ENCODE assay signal across 8 mouse cellular contexts in the genomic region with DNA sequence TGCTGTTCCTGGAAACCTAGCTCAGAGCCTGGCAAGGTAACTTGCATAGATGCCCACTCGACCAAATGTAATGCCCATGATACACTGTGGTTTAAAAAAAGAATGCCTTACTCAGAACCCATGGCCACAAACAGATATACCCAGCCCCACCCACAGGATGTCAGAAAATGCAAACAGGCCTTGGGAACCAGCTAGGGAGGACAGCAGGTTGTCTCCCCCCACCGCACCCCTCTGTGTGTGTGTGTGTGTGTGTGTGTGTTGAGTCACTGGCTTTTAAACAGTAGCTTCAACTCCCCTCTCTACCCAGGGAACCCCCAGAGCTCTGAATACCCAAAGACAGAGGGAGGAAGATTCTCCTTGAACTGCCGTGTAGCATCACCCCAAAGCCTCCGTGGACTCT. TPM values are rescaled to one million over a fixed set of nuclear protein-coding genes. Genes with fewer than 3 reads are reported as not detected.
DNase-seq lines count a peak whose midpoint lies in the region; ATAC-seq and TF ChIP-seq lines count a peak whose summit lies in the region.

No protein-coding gene starts in this region.

- peak overlapping the region; percentile 91; the same call in 1 of the 2 replicates for H3K27ac ChIP-seq in layer of hippocampus, adult 2 months
- H3K27ac ChIP-seq in forebrain, embryonic 10.5 days, result no peak overlapping the region
- H3K27ac ChIP-seq in liver, embryonic 13.5 days, result peak overlapping the region; percentile 75
- H3K27ac ChIP-seq in olfactory bulb, adult 2 months (ENCODE audit: insufficient read depth, low read depth, low read length), result no peak overlapping the region

- 54% methylated on average over 4 of the region's 4 CpGs for WGBS in forebrain, embryonic 10.5 days
- 33% methylated on average over 4 of the region's 4 CpGs for WGBS in liver, embryonic 13.5 days (ENCODE audit: insufficient replicate concordance)
- 20% methylated on average over 4 of the region's 4 CpGs for WGBS in olfactory bulb, adult 2 months

- H3K4me3 ChIP-seq in layer of hippocampus, adult 2 months, result peak overlapping the region; percentile 74
- peak overlapping the region; percentile 79; the same call in 1 of the 2 replicates for H3K4me3 ChIP-seq in forebrain, embryonic 10.5 days
- H3K4me3 ChIP-seq in liver, embryonic 13.5 days (replicated peaks), result peak overlapping the region; percentile 85
- peak overlapping the region; percentile 77 for H3K4me3 ChIP-seq in olfactory bulb, adult 2 months (ENCODE audit: insufficient read depth, low read depth, low read length)

- peaks cover 29% of the 10 kb centered on the region for H3K4me1 ChIP-seq in forebrain, embryonic 10.5 days
- peaks cover 28% of the 10 kb centered on the region for H3K4me1 ChIP-seq in liver, embryonic 13.5 days (replicated peaks)
- H3K4me1 ChIP-seq in olfactory bulb, adult 2 months (ENCODE audit: control insufficient read depth, insufficient read depth, low read length), result peaks cover 21% of the 10 kb centered on the region

- peak overlapping the region; percentile 78 for H3K9ac ChIP-seq in liver, embryonic 13.5 days

- ATAC-seq in liver, embryonic 13.5 days (ENCODE audit: low read depth), result no peak

- no peak for TF ChIP-seq POLR2A in olfactory bulb, adult 2 months (IDR thresholded peaks at IDR 0.05; ENCODE audit: insufficient read depth, low read depth, low read length)

- no peaks in the 10 kb centered on the region; the same call in 1 of the 2 replicates for H3K36me3 ChIP-seq in forebrain, embryonic 10.5 days (replicated peaks)
- H3K36me3 ChIP-seq in liver, embryonic 13.5 days, result peaks cover 18% of the 10 kb centered on the region

- H3K9me3 ChIP-seq in forebrain, embryonic 10.5 days, result no peaks in the 10 kb centered on the region
- H3K9me3 ChIP-seq in liver, embryonic 13.5 days (replicated peaks), result no peaks in the 10 kb centered on the region

- TF ChIP-seq CTCF in layer of hippocampus, adult 2 months (conservative IDR thresholded peaks at IDR 0.05), result no peak
- no peak for TF ChIP-seq CTCF in olfactory bulb, adult 2 months (IDR thresholded peaks at IDR 0.05; ENCODE audit: insufficient read depth, low read depth, low read length)

- H3K27me3 ChIP-seq in forebrain, embryonic 10.5 days (ENCODE audit: poor library complexity, severe bottlenecking), result peaks cover 5% of the 10 kb centered on the region; the same call in 1 of the 2 replicates
- no peaks in the 10 kb centered on the region for H3K27me3 ChIP-seq in liver, embryonic 13.5 days

- H3K4me2 ChIP-seq in liver, embryonic 13.5 days, result peak overlapping the region; percentile 94

- DNase-seq in layer of hippocampus, adult 2 months (ENCODE audit: low spot score in 2 of 2), result no peak
- DNase-seq in layer of hippocampus, postnatal 10 days (ENCODE audit: low spot score in 2 of 2), result no peak
- DNase-seq in forebrain, embryonic 10.5 days (ENCODE audit: extremely low spot score, low spot score), result no peak
- DNase-seq in liver, embryonic 13.5 days, result no peak
- no peak for DNase-seq in cerebellum, adult 9-11 months
- no peak for DNase-seq in cerebellum, postnatal 25 days
- no peak for DNase-seq in right cerebral cortex, postnatal 10 days (ENCODE audit: low spot score in 2 of 2)

RNA-seq across cellular contexts. Expression of a gene that starts 1.3 kb away (rescaled TPM):
- total RNA-seq in layer of hippocampus, adult 2 months (2021), result 1 to 10 TPM; 1.4 to 2.2 TPM
- total RNA-seq in layer of hippocampus, postnatal 10 days (2021), result 1 to 10 TPM; 1.1 to 2.3 TPM
- 0.16 and 0.32 TPM in 2 replicates for polyA plus RNA-seq in forebrain, embryonic 10.5 days (2016; fragmentation: Nextera tagmentation; extraction: Ambion mirVana)
- not detected in 2 replicates for polyA plus RNA-seq in liver, embryonic 13.5 days (2015; fragmentation: Nextera tagmentation; extraction: Ambion mirVana)
- polyA plus RNA-seq in olfactory bulb, adult 2 months (2012; ENCODE audit: insufficient read depth, insufficient read length, low replicate concordance, missing spikeins), result not detected in 2 replicates

RNA-seq across cellular contexts. Expression of a gene that starts 1.6 kb away (rescaled TPM):
- total RNA-seq in layer of hippocampus, adult 2 months (2021), result 10 to 100 TPM; 81.8 to 85.3 TPM
- total RNA-seq in layer of hippocampus, postnatal 10 days (2021), result 10 to 100 TPM; 60.9 to 66.2 TPM
- 0.95 and 2.9 TPM in 2 replicates for polyA plus RNA-seq in forebrain, embryonic 10.5 days (2016; fragmentation: Nextera tagmentation; extraction: Ambion mirVana)
- polyA plus RNA-seq in liver, embryonic 13.5 days (2015; fragmentation: Nextera tagmentation; extraction: Ambion mirVana), result 2.7 and 3.2 TPM in 2 replicates
- not detected in 2 replicates for polyA plus RNA-seq in olfactory bulb, adult 2 months (2012; ENCODE audit: insufficient read depth, insufficient read length, low replicate concordance, missing spikeins)

RNA-seq across cellular contexts. Expression of a gene that starts 59.6 kb away (rescaled TPM):
- total RNA-seq in layer of hippocampus, adult 2 months (2021), result 10 to 100 TPM; 20.3 to 23.4 TPM
- 10 to 100 TPM; 45.8 to 46.2 TPM for total RNA-seq in layer of hippocampus, postnatal 10 days (2021)
- 10.4 and 10.7 TPM in 2 replicates for polyA plus RNA-seq in forebrain, embryonic 10.5 days (2016; fragmentation: Nextera tagmentation; extraction: Ambion mirVana)
- 4.2 and 4.7 TPM in 2 replicates for polyA plus RNA-seq in liver, embryonic 13.5 days (2015; fragmentation: Nextera tagmentation; extraction: Ambion mirVana)
- not detected in 2 replicates for polyA plus RNA-seq in olfactory bulb, adult 2 months (2012; ENCODE audit: insufficient read depth, insufficient read length, low replicate concordance, missing spikeins)

Comparison
In these comparisons a context has a peak if more than half of its experiments do, and no peak if none do; other contexts are left out.
1. H3K27ac ChIP-seq: peak in layer of hippocampus, adult 2 months (single experiment) and liver, embryonic 13.5 days (single experiment); none in forebrain, embryonic 10.5 days (single experiment) and olfactory bulb, adult 2 months (single experiment).
2. Peak in every context shown above with its lines, with median percentiles within 50 percentile points of each other: H3K4me3 ChIP-seq.